Mouse (Mus musculus) forebrain, embryonic 12.5 days (tissue): ENCODE measurements at regions not wholly inside any gene's neighbourhood (a gene's known extent, or its start where the extent isn't known, plus 50 kb on each side); places are given as distances from the start of the nearest gene placed in this dataset.

Experiments
- ATAC-seq: fragments of 200-750 bp; cut with Nextera tagmentation; 2 replicates; pipeline ENCODE4 v1.8.0; 2017; ENCODE audit warnings: moderate TSS enrichment; ENCODE audit not compliant: low FRiP score
- H3K27ac ChIP-seq: fragments of 300-500 bp; sonication (generic); 2 replicates; pipeline ENCODE4 v1.5.1; 2016; ENCODE audit warnings: mild to moderate bottlenecking
- H3K27me3 ChIP-seq: fragments of 300-500 bp; sonication (generic); 2 replicates; pipeline ENCODE4 v1.6.1; 2016; ENCODE audit warnings: mild to moderate bottlenecking
- H3K36me3 ChIP-seq: fragments of 300-500 bp; sonication (generic); replicated peaks from 2 replicates; pipeline ENCODE4 v1.6.1; 2016; ENCODE audit warnings: mild to moderate bottlenecking
- H3K4me1 ChIP-seq: fragments of 300-500 bp; sonication (generic); 2 replicates; pipeline ENCODE4 v1.6.1; 2016
- H3K4me2 ChIP-seq: fragments of 300-500 bp; sonication (generic); 2 replicates; pipeline ENCODE4 v1.6.1; 2016; ENCODE audit warnings: mild to moderate bottlenecking, moderate library complexity
- H3K4me3 ChIP-seq: fragments of 300-500 bp; sonication (generic); replicated peaks from 2 replicates; pipeline ENCODE4 v1.5.1; 2016; ENCODE audit warnings: mild to moderate bottlenecking
- H3K9ac ChIP-seq: fragments of 300-500 bp; sonication (generic); 2 replicates; pipeline ENCODE4 v1.6.1; 2016; ENCODE audit warnings: mild to moderate bottlenecking
- H3K9me3 ChIP-seq: fragments of 300-500 bp; sonication (generic); 2 replicates; pipeline ENCODE4 v1.6.1; 2016
- WGBS: fragments of 180-500 bp; shearing (Covaris S2); methylation state at CpG from one replicate; pipeline ENCODE4 v1.1.7; 2016; 5-methylcytosine and 5-hydroxymethylcytosine counted together

DNA sequence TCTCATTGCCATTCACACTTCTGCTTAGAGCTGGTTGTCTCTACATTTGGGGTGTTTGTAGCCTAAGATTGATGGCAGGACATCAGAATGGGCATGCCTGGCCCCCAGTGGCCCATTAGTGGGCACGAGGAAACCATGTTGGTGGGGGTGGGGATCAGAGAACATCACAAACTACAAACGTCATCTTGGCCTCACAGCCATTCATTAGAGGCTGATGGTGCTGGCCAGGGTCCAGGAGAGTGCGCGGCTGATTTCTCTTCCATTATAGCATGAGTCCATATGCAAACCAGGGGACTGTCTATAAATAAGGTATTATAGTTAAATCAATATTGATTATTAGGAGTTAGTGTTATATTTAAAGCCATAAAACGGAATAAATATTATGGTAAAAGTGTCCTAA is 67.9 kb downstream of the 3100002H09Rik start:
- WGBS = 85% methylated on average over 5 of the region's 5 CpGs

GRCm38 (mm10) chr4:124538471-124538870 is 72.1 kb downstream of the 3100002H09Rik start:
- WGBS = 92% methylated on average over 5 of the region's 5 CpGs

More for the DNA sequence above, 67.9 kb downstream of the 3100002H09Rik start:
- H3K9me3 ChIP-seq = no peaks in the 10 kb centered on the region
- ATAC-seq = no peak
- no peak overlapping the region for H3K9ac ChIP-seq
- no peak overlapping the region for H3K4me3 ChIP-seq
- H3K27me3 ChIP-seq = no peaks in the 10 kb centered on the region
- H3K4me1 ChIP-seq = 0 out of 2 replicates have a peak, but pooled peaks cover 2% of the 10 kb centered on the region
- H3K36me3 ChIP-seq = no peaks in the 10 kb centered on the region
- no peak overlapping the region for H3K4me2 ChIP-seq
- H3K27ac ChIP-seq = no peak overlapping the region

DNA sequence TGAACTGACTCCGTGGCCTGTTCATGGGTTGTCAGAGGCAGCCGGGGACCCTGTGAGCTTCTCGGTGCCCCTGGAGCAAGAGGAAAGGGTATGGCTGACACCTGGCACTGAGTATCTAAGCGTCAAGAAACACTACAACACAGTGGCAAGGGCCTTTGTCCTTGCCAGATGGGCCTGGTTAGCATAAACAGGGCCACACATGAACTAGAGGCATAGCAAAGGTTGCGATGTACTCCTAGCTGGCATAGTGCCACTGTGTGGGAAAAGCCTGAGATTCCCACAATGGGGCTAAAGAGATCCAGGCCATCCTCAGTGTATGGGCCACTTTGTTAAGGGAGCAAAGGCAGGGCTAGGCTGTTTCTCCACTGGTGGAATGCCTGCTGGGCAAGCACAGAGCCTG is 72.9 kb downstream of the 3100002H09Rik start:
- 0 out of 2 replicates have a peak, but pooled peaks cover 2% of the 10 kb centered on the region for H3K4me1 ChIP-seq
- H3K9ac ChIP-seq = no peak overlapping the region
- no peaks in the 10 kb centered on the region for H3K36me3 ChIP-seq
- no peak overlapping the region for H3K4me3 ChIP-seq
- ATAC-seq = no peak
- 74% methylated on average over 5 of the region's 5 CpGs for WGBS
- no peaks in the 10 kb centered on the region for H3K9me3 ChIP-seq
- no peak overlapping the region for H3K4me2 ChIP-seq
- H3K27ac ChIP-seq = no peak overlapping the region
- no peaks in the 10 kb centered on the region for H3K27me3 ChIP-seq

More at GRCm38 (mm10) chr4:124538471-124538870, 72.1 kb downstream of the 3100002H09Rik start:
- ATAC-seq = no peak
- no peak overlapping the region for H3K9ac ChIP-seq
- no peak overlapping the region for H3K27ac ChIP-seq
- no peak overlapping the region for H3K4me3 ChIP-seq
- no peaks in the 10 kb centered on the region for H3K9me3 ChIP-seq
- 0 out of 2 replicates have a peak, but pooled peaks cover 2% of the 10 kb centered on the region for H3K4me1 ChIP-seq
- no peaks in the 10 kb centered on the region for H3K27me3 ChIP-seq
- no peaks in the 10 kb centered on the region for H3K36me3 ChIP-seq
- H3K4me2 ChIP-seq = no peak overlapping the region

- Histone ChIP-seq H3K4me3 (no peak overlapping the region), H3K9me3 (no peaks in the 10 kb centered on the region), H3K9ac (no peak overlapping the region), H3K4me2 (no peak overlapping the region), H3K27me3 (no peaks in the 10 kb centered on the region), H3K36me3 (no peaks in the 10 kb centered on the region), H3K27ac (no peak overlapping the region), H3K4me1 (no peaks in the 10 kb centered on the region)
- no peak for ATAC-seq
- WGBS = 67% methylated on average over 6 of the region's 6 CpGs
Measured at GRCm38 (mm10) chr4:124533614-124534013, 77.0 kb downstream of the 3100002H09Rik start.

GRCm38 (mm10) chr4:124530596-124530995 is 80.0 kb downstream of the 3100002H09Rik start:
- Histone ChIP-seq H3K9ac (no peak overlapping the region), H3K4me2 (no peak overlapping the region), H3K9me3 (no peaks in the 10 kb centered on the region), H3K27me3 (peaks cover 20% of the 10 kb centered on the region), H3K36me3 (no peaks in the 10 kb centered on the region), H3K4me1 (peaks cover 20% of the 10 kb centered on the region), H3K4me3 (no peak overlapping the region), H3K27ac (no peak overlapping the region)
- ATAC-seq = no peak
- WGBS = 81% methylated on average over 9 of the region's 9 CpGs

DNA sequence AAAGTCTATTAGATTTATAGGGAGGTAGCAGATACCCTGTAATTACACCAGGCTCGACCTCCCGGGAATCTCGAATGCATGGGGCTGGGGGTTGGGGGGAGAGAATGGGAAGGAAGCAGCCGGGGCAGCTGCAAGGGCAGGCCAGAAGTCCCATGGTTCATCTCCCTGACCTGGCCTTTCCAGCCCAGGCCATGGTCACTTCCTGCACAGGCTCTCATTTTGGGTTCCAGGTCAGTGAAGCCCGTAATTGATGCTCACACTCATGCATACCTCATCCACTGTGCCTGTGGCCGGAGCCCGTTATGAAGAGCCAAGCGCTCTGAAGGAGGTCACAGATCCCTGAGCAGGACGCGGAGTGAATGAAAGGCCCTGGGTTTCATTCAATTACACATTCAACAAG is 83.8 kb downstream of the 3100002H09Rik start:
- no peak overlapping the region for H3K4me3 ChIP-seq
- H3K36me3 ChIP-seq = no peaks in the 10 kb centered on the region
- 21% methylated on average over 10 of the region's 10 CpGs for WGBS
- no peak overlapping the region for H3K27ac ChIP-seq
- H3K9ac ChIP-seq = no peak overlapping the region
- no peaks in the 10 kb centered on the region for H3K9me3 ChIP-seq
- ATAC-seq = no peak
- peaks cover 22% of the 10 kb centered on the region for H3K4me1 ChIP-seq
- no peak overlapping the region for H3K4me2 ChIP-seq
- H3K27me3 ChIP-seq = peaks cover 41% of the 10 kb centered on the region

DNA sequence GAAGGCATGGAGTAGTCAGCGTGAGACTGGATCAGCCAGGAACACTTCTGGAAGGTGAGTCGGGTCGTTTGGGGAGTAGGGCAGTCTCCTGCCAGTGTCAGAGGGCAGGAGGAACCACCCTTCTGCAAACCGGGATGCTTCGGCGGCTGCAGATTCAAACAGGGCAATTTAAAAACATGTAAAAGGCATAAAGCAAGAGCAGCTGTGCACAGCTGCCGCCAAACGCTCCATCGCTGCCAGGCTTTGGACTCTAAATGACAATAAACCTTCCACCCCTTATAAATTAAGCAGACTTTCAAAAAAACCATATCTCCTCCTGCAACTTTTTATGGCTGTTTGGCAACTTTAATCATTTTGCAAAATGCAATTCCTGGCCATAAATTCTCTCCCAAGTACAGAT is 84.2 kb downstream of the 3100002H09Rik start:
- H3K36me3 ChIP-seq = no peaks in the 10 kb centered on the region
- peaks cover 41% of the 10 kb centered on the region for H3K27me3 ChIP-seq
- H3K4me1 ChIP-seq = peaks cover 22% of the 10 kb centered on the region
- no peak for ATAC-seq
- no peak overlapping the region for H3K4me3 ChIP-seq
- 61% methylated on average over 9 of the region's 9 CpGs for WGBS
- no peak overlapping the region for H3K27ac ChIP-seq
- no peaks in the 10 kb centered on the region for H3K9me3 ChIP-seq
- no peak overlapping the region for H3K9ac ChIP-seq
- H3K4me2 ChIP-seq = no peak overlapping the region

DNA sequence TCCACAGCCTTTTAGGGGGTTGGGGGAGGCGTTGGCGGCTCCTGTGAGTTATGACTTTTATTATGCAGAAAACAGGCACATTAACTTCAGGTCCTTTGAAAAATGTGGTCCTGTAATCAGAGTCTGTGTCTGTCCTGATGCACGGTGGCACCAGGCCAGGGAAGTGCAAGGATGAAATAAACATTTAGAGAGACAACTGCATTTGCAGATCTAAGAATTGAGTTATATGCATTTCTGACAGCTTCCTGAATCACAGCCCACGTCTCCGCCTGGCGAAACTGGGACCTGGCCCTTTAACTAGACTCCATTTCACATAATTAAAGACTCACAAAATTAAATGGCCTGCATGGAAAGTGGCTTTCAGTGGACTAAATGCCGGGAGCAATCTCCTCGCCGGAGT is 90.3 kb downstream of the 3100002H09Rik start:
- Histone ChIP-seq H3K36me3 (no peaks in the 10 kb centered on the region), H3K27ac (no peak overlapping the region), H3K4me2 (no peak overlapping the region), H3K9ac (no peak overlapping the region), H3K4me3 (no peak overlapping the region), H3K9me3 (no peaks in the 10 kb centered on the region), H3K4me1 (no peaks in the 10 kb centered on the region), H3K27me3 (peaks cover 22% of the 10 kb centered on the region)
- 79% methylated on average over 9 of the region's 9 CpGs for WGBS
- ATAC-seq = no peak

GRCm38 (mm10) chr4:124511761-124512160 is 98.8 kb downstream of the 3100002H09Rik start:
- ATAC-seq = no peak
- Histone ChIP-seq H3K27me3 (peaks cover 26% of the 10 kb centered on the region), H3K4me2 (no peak overlapping the region), H3K9ac (no peak overlapping the region), H3K4me3 (no peak overlapping the region), H3K4me1 (no peaks in the 10 kb centered on the region), H3K9me3 (no peaks in the 10 kb centered on the region), H3K36me3 (no peaks in the 10 kb centered on the region), H3K27ac (no peak overlapping the region)
- 74% methylated on average over 16 of the region's 16 CpGs for WGBS

DNA sequence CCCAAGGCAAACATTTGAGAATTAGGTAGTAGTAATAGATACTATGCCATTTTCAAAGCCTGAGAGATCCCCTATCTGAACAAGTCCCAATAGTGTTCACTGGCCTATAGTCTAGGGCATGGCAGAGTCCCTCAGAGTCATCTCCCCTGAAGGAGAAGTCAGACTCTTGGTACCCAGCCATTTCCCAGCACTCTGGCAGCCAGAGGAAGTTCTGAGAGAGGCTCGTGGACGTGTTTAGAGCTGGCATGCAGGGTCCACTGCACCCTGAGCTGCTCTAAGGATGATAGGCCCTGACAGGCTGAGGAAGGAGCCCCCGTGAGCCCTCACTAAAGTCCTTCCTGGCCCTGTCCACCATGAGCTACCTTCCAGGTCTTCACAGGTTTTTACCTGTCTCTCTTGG is 99.8 kb downstream of the 3100002H09Rik start:
- no peak overlapping the region for H3K4me3 ChIP-seq
- 85% methylated on average over 3 of the region's 3 CpGs for WGBS
- no peak overlapping the region for H3K4me2 ChIP-seq
- ATAC-seq = no peak
- peaks cover 26% of the 10 kb centered on the region for H3K27me3 ChIP-seq
- H3K4me1 ChIP-seq = peaks cover 6% of the 10 kb centered on the region; the same call in 1 of the 2 replicates
- no peak overlapping the region for H3K27ac ChIP-seq
- no peak overlapping the region for H3K9ac ChIP-seq
- no peaks in the 10 kb centered on the region for H3K9me3 ChIP-seq
- H3K36me3 ChIP-seq = no peaks in the 10 kb centered on the region

DNA sequence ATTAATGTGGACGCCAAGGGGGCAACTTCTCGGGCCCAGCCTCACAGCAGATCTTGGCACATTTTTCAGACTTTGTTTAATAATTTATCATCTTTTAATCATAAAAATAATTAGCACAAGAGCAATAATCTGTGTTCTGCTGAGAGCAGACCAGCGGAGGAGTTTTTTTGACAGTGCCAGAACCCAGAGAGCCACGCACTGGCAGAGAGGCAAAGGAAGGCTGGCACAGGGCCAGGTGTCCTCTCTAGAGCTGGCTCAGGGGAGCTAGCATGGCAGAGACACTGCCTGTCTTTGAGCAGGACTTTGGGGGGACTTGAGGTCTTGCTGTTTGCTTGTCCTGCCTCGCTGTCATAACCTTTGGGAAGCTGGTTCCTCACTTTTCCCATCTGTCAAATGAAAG is 100.9 kb downstream of the 3100002H09Rik start:
- no peaks in the 10 kb centered on the region for H3K36me3 ChIP-seq
- H3K27ac ChIP-seq = no peak overlapping the region
- ATAC-seq = no peak
- H3K9ac ChIP-seq = no peak overlapping the region
- H3K4me3 ChIP-seq = no peak overlapping the region
- peaks cover 22% of the 10 kb centered on the region for H3K27me3 ChIP-seq
- H3K4me1 ChIP-seq = peaks cover 8% of the 10 kb centered on the region; the same call in 1 of the 2 replicates
- WGBS = 82% methylated on average over 5 of the region's 5 CpGs
- no peak overlapping the region for H3K4me2 ChIP-seq
- no peaks in the 10 kb centered on the region for H3K9me3 ChIP-seq

DNA sequence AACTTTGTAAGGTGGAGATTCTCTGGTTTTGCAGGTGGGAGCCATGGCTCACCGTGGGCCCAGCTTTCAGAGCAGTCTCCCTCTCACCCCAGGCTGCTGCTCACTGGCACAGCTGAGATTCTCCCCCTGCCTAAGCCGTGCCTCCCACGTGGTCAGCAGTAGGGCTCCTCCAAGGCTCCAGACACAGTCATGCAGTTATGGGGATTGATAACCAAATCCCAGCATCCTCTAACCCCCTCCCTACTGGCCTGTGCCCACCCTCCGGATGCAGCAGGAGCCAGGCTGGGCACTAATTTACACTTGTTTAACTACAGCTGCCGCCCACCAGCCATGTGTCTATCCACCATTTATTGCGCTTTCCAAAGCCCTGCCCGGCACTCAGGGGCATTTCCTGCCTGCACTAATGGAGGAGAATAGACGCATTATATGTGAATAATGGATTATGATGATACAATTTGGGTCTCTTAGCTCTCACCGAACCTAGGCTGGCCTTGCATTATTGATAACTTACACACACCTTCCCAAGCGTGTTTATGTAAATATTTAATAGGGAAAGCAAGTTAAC is 104.4 kb downstream of the 3100002H09Rik start:
- Histone ChIP-seq H3K27ac (no peak overlapping the region), H3K4me1 (peaks cover 8% of the 10 kb centered on the region; the same call in 1 of the 2 replicates), H3K36me3 (no peaks in the 10 kb centered on the region), H3K4me2 (no peak overlapping the region), H3K4me3 (no peak overlapping the region), H3K9ac (no peak overlapping the region), H3K9me3 (no peaks in the 10 kb centered on the region), H3K27me3 (peaks cover 21% of the 10 kb centered on the region)
- 60% methylated on average over 10 of the region's 10 CpGs for WGBS
- no peak for ATAC-seq

GRCm38 (mm10) chr4:124501785-124502184 is 108.8 kb downstream of the 3100002H09Rik start:
- H3K27me3 ChIP-seq = peaks cover 14% of the 10 kb centered on the region; the same call in 1 of the 2 replicates
- no peak overlapping the region for H3K27ac ChIP-seq
- H3K4me1 ChIP-seq = peaks cover 16% of the 10 kb centered on the region
- no peaks in the 10 kb centered on the region for H3K9me3 ChIP-seq
- no peak overlapping the region for H3K4me2 ChIP-seq
- no peaks in the 10 kb centered on the region for H3K36me3 ChIP-seq
- ATAC-seq = no peak
- H3K9ac ChIP-seq = no peak overlapping the region
- WGBS = 73% methylated on average over 5 of the region's 5 CpGs
- no peak overlapping the region for H3K4me3 ChIP-seq
